Mouse (Mus musculus): ENCODE measurements around the gene Mmadhc.

Mmadhc gene

DNA sequence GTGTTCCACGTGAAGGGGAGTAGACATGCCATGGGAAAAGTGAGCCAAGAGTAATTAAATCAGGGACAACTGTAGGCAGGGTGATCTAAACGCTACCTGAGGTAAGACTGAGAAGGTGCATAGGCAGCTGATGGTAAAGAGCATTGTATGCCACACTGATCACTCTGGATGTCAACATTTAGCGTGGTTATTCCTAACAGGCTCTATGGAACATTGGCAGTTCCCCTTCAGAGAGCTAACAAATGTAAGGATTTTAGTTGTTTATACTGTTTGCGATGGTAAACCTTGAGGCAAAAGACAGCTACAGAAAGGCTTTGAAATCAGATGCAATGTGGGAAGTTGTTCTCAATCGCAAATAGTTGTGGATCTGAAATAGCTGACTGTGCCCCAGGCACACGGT, 32.5 kb downstream of the Mmadhc start:
- DNase-seq: no peak

- no peak for DNase-seq
These were observed 41.6 kb downstream of the Mmadhc start for GRCm38 (mm10) chr2:50254955-50255354.

- DNase-seq: no peak
These were observed 48.0 kb downstream of the Mmadhc start for GRCm38 (mm10) chr2:50248551-50248950.

- no peak for DNase-seq
These were observed 63.1 kb downstream of the Mmadhc start for GRCm38 (mm10) chr2:50233491-50233890.
